Mouse (Mus musculus) MEL (cell line): ENCODE measurements at regions not wholly inside any gene's neighbourhood (a gene's known extent, or its start where the extent isn't known, plus 50 kb on each side); places are given as distances from the start of the nearest gene placed in this dataset.

ENCODE experiments used
- DNase-seq: peaks from one replicate; pipeline ENCODE4 v3.0.0; 2011; ENCODE audit warnings: low read depth, low spot score
- H3K27ac ChIP-seq: 2 replicates; pipeline ENCODE4 v1.5.1; 2012; ENCODE audit warnings: low read depth, mild to moderate bottlenecking, control low read depth, low read length, moderate library complexity; ENCODE audit not compliant: control insufficient read depth
- H3K27me3 ChIP-seq, 2 experiments: fragments of 150-350 bp in 1 of 2; sonication (generic) in 1 of 2; 2 replicates each; pipeline ENCODE4 v1.6.1; 2012; ENCODE audit warnings: low read length in 2 of 2, mild to moderate bottlenecking in 2 of 2, improper control_type of control experiment in 1 of 2, moderate library complexity in 1 of 2; ENCODE audit not compliant: insufficient read depth in 2 of 2, control insufficient read depth in 1 of 2
- H3K36me3 ChIP-seq, 2 experiments: 2 replicates each; pipeline ENCODE4 v1.6.1; 2012 to 2014; ENCODE audit warnings: low read length in 2 of 2, improper control_type of control experiment in 1 of 2, inconsistent platforms in 1 of 2, mild to moderate bottlenecking in 1 of 2; ENCODE audit not compliant: insufficient read depth in 2 of 2, control insufficient read depth in 1 of 2
- H3K4me1 ChIP-seq, 2 experiments: fragments of 150-350 bp in 1 of 2; sonication (generic) in 1 of 2; 2 replicates each; pipeline ENCODE4 v1.6.1; 2012; ENCODE audit warnings: low read length in 2 of 2, improper control_type of control experiment in 1 of 2, mild to moderate bottlenecking in 1 of 2; ENCODE audit not compliant: insufficient read depth in 2 of 2, control insufficient read depth in 1 of 2
- H3K4me3 ChIP-seq, 2 experiments: fragments of 150-350 bp in 1 of 2; sonication (generic) in 1 of 2; 2 replicates each; pipeline ENCODE4 v1.5.1; 2012; ENCODE audit warnings: low read depth in 2 of 2, low read length in 2 of 2, mild to moderate bottlenecking in 2 of 2, moderate library complexity in 2 of 2, control low read depth in 1 of 2, improper control_type of control experiment in 1 of 2; ENCODE audit not compliant: control insufficient read depth in 1 of 2, insufficient read depth in 1 of 2
- H3K79me2 ChIP-seq: 2 replicates; pipeline ENCODE4 v1.6.1; 2012; ENCODE audit warnings: mild to moderate bottlenecking, low read length, moderate library complexity; ENCODE audit not compliant: control insufficient read depth, poor library complexity, insufficient read depth
- H3K9ac ChIP-seq: 2 replicates; pipeline ENCODE4 v1.6.1; 2012; ENCODE audit warnings: low read depth, mild to moderate bottlenecking, control low read depth, low read length, moderate library complexity; ENCODE audit not compliant: control insufficient read depth, poor library complexity, severe bottlenecking
- H3K9me3 ChIP-seq: fragments of 150-350 bp; sonication (generic); replicated peaks from 2 replicates; pipeline ENCODE4 v1.6.1; 2012; ENCODE audit warnings: mild to moderate bottlenecking, low read length, improper control_type of control experiment, moderate library complexity; ENCODE audit not compliant: insufficient read depth
- BHLHE40 ChIP-seq: IDR thresholded peaks from 2 replicates; pipeline ENCODE4 v1.6.1; 2012; ENCODE audit warnings: low read depth, mild to moderate bottlenecking, inconsistent platforms, low read length, improper control_type of control experiment, borderline replicate concordance
- CHD1 ChIP-seq: IDR thresholded peaks from 2 replicates; pipeline ENCODE4 v1.6.1; 2012; ENCODE audit warnings: low read depth, mild to moderate bottlenecking, inconsistent platforms, low read length, improper control_type of control experiment
- CHD2 ChIP-seq: IDR thresholded peaks from 2 replicates; pipeline ENCODE4 v1.6.1; 2011; ENCODE audit warnings: low read length, improper control_type of control experiment
- CTCF ChIP-seq, 3 experiments: IDR thresholded peaks in 2 of 3; conservative IDR thresholded peaks in 1 of 3; 2 replicates each; pipeline ENCODE4 v1.5.1; 2011 to 2012; ENCODE audit warnings: low read length in 3 of 3, low read depth in 2 of 3, mild to moderate bottlenecking in 2 of 3, improper control_type of control experiment in 1 of 3, inconsistent platforms in 1 of 3, mixed read lengths in 1 of 3, moderate library complexity in 1 of 3; ENCODE audit not compliant: control insufficient read depth in 1 of 3, insufficient read depth in 1 of 3, poor library complexity in 1 of 3, severe bottlenecking in 1 of 3
- ELF1 ChIP-seq: IDR thresholded peaks from 2 replicates; pipeline ENCODE4 v1.6.1; 2014; ENCODE audit warnings: low read depth, mild to moderate bottlenecking, inconsistent platforms, low read length, improper control_type of control experiment, moderate library complexity
- ETS1 ChIP-seq: IDR thresholded peaks from 2 replicates; pipeline ENCODE4 v1.6.1; 2012; ENCODE audit warnings: low read depth, mild to moderate bottlenecking, inconsistent platforms, low read length, improper control_type of control experiment, moderate library complexity
- GABPA ChIP-seq: IDR thresholded peaks from 2 replicates; pipeline ENCODE4 v1.6.1; 2012; ENCODE audit warnings: low read depth, mild to moderate bottlenecking, inconsistent platforms, low read length, improper control_type of control experiment, moderate library complexity
- JUND ChIP-seq: IDR thresholded peaks from 2 replicates; pipeline ENCODE4 v1.6.1; 2011; ENCODE audit warnings: low read depth, mild to moderate bottlenecking, improper control_type of control experiment, low read length
- MAFK ChIP-seq: IDR thresholded peaks from 2 replicates; pipeline ENCODE4 v1.6.1; 2011; ENCODE audit warnings: low read depth, mild to moderate bottlenecking, low read length, improper control_type of control experiment, borderline replicate concordance
- MAZ ChIP-seq: IDR thresholded peaks from 2 replicates; pipeline ENCODE4 v1.6.1; 2012; ENCODE audit warnings: low read depth, mild to moderate bottlenecking, inconsistent platforms, low read length, improper control_type of control experiment
- MXI1 ChIP-seq: IDR thresholded peaks from 2 replicates; pipeline ENCODE4 v1.6.1; 2011; ENCODE audit warnings: mild to moderate bottlenecking, low read depth, low read length, improper control_type of control experiment
- MYC ChIP-seq: IDR thresholded peaks from 2 replicates; pipeline ENCODE4 v1.6.1; 2011; ENCODE audit warnings: low read depth, mild to moderate bottlenecking, low read length, improper control_type of control experiment, moderate library complexity
- POLR2A ChIP-seq, 2 experiments: IDR thresholded peaks; 2 replicates each; pipeline ENCODE4 v1.6.1; 2011 to 2012; ENCODE audit warnings: low read length in 2 of 2, mild to moderate bottlenecking in 2 of 2, control low read depth in 1 of 2, improper control_type of control experiment in 1 of 2, low read depth in 1 of 2, moderate library complexity in 1 of 2; ENCODE audit not compliant: control insufficient read depth in 1 of 2, insufficient read depth in 1 of 2, poor library complexity in 1 of 2
- POLR2AphosphoS2 ChIP-seq: IDR thresholded peaks from 2 replicates; pipeline ENCODE4 v1.6.1; 2011; ENCODE audit warnings: low read length, improper control_type of control experiment
- RAD21 ChIP-seq: IDR thresholded peaks from 2 replicates; pipeline ENCODE4 v1.6.1; 2011; ENCODE audit warnings: mild to moderate bottlenecking, low read depth, low read length, improper control_type of control experiment
- SIN3A ChIP-seq: IDR thresholded peaks from 2 replicates; pipeline ENCODE4 v1.6.1; 2012; ENCODE audit warnings: low read length, improper control_type of control experiment, inconsistent platforms
- SMC3 ChIP-seq: IDR thresholded peaks from 2 replicates; pipeline ENCODE4 v1.6.1; 2011; ENCODE audit warnings: low read depth, low read length, improper control_type of control experiment
- TBP ChIP-seq: IDR thresholded peaks from 2 replicates; pipeline ENCODE4 v1.8.0; 2011; ENCODE audit warnings: low read depth, low read length, improper control_type of control experiment
- UBTF ChIP-seq: IDR thresholded peaks from 2 replicates; pipeline ENCODE4 v1.6.1; 2012; ENCODE audit warnings: low read depth, mild to moderate bottlenecking, inconsistent platforms, low read length, improper control_type of control experiment, moderate library complexity, borderline replicate concordance; ENCODE audit not compliant: insufficient read depth
- USF2 ChIP-seq, 2 experiments: IDR thresholded peaks; 2 replicates each; pipeline ENCODE4 v1.6.1; 2011 to 2012; ENCODE audit warnings: improper control_type of control experiment in 2 of 2, low read length in 2 of 2, borderline replicate concordance in 1 of 2, inconsistent platforms in 1 of 2, low read depth in 1 of 2, mild to moderate bottlenecking in 1 of 2; ENCODE audit not compliant: insufficient read depth in 1 of 2
- ZC3H11A ChIP-seq: IDR thresholded peaks from 2 replicates; pipeline ENCODE4 v1.6.1; 2012; ENCODE audit warnings: low read depth, mild to moderate bottlenecking, inconsistent platforms, low read length, improper control_type of control experiment
- ZKSCAN1 ChIP-seq: IDR thresholded peaks from 2 replicates; pipeline ENCODE4 v1.6.1; 2012; ENCODE audit warnings: low read depth, mild to moderate bottlenecking, inconsistent platforms, low read length, improper control_type of control experiment, moderate library complexity
- ZMIZ1 ChIP-seq: IDR thresholded peaks from 2 replicates; pipeline ENCODE4 v1.6.1; 2012; ENCODE audit warnings: low read depth, mild to moderate bottlenecking, inconsistent platforms, low read length, improper control_type of control experiment, moderate library complexity

- Histone ChIP-seq H3K9me3 (no peaks in the 10 kb centered on the region), H3K27ac (no peak overlapping the region), H3K36me3 (no peaks in the 10 kb centered on the region), H3K4me3 (no peak overlapping the region), H3K27me3 (no peaks in the 10 kb centered on the region), H3K79me2 (no peaks in the 10 kb centered on the region), H3K4me1 (no peaks in the 10 kb centered on the region), H3K9ac (no peak overlapping the region)
- peak; percentile 16 for DNase-seq
- TF ChIP-seq SMC3 (peak; percentile 33), ELF1 (no peak), CTCF (IDR thresholded peaks at IDR 0.05 in 2 of 3, conservative IDR thresholded peaks at IDR 0.05 in 1 of 3; ENCODE audit: control insufficient read depth in 1 of 3, insufficient read depth in 1 of 3, low read depth in 2 of 3, low read length in 3 of 3, poor library complexity in 1 of 3, severe bottlenecking in 1 of 3) (peak in 2 of 3 experiments; percentile 40 to 47; a peak in 4 of 6 replicates), RAD21 (peak; percentile 39), MAFK (peak; percentile 63; the same call in 1 of the 2 replicates)
These were observed 221.0 kb downstream of the Grxcr1 start for GRCm38 (mm10) chr5:68252671-68253070.

- H3K27me3 ChIP-seq: no peaks in the 10 kb centered on the region
- H3K4me1 ChIP-seq: no peaks in the 10 kb centered on the region
- no peaks in the 10 kb centered on the region for H3K36me3 ChIP-seq
- no peak overlapping the region for H3K4me3 ChIP-seq
- no peaks in the 10 kb centered on the region for H3K79me2 ChIP-seq
- H3K9ac ChIP-seq: no peak overlapping the region
- DNase-seq: no peak
- H3K27ac ChIP-seq: no peak overlapping the region
- TF ChIP-seq ZKSCAN1 (no peak), CHD2 (no peak), GABPA (no peak), USF2 (IDR thresholded peaks at IDR 0.05; ENCODE audit: borderline replicate concordance in 1 of 2, insufficient read depth in 1 of 2, low read depth in 1 of 2, low read length in 2 of 2) (no peak), TBP (no peak)
- H3K9me3 ChIP-seq: no peaks in the 10 kb centered on the region
These were observed 221.8 kb downstream of the Grxcr1 start for GRCm38 (mm10) chr5:68253476-68253875.

GRCm38 (mm10) chr5:68254111-68254510, 222.5 kb downstream of the Grxcr1 start:
- TF ChIP-seq SIN3A: no peak
- no peak for TF ChIP-seq MAFK
- no peak for TF ChIP-seq ETS1
- no peak for TF ChIP-seq CTCF (IDR thresholded peaks at IDR 0.05 in 2 of 3, conservative IDR thresholded peaks at IDR 0.05 in 1 of 3; ENCODE audit: control insufficient read depth in 1 of 3, insufficient read depth in 1 of 3, low read depth in 2 of 3, low read length in 3 of 3, poor library complexity in 1 of 3, severe bottlenecking in 1 of 3)
- TF ChIP-seq ZC3H11A: no peak
- TF ChIP-seq CHD1: no peak
- no peak for TF ChIP-seq UBTF
- no peak for TF ChIP-seq ELF1
- TF ChIP-seq MAZ: no peak
- no peak for TF ChIP-seq BHLHE40
- TF ChIP-seq ZMIZ1: no peak
- no peak for TF ChIP-seq POLR2A (IDR thresholded peaks at IDR 0.05; ENCODE audit: control insufficient read depth in 1 of 2, insufficient read depth in 1 of 2, low read depth in 1 of 2, low read length in 2 of 2, poor library complexity in 1 of 2)
- TF ChIP-seq POLR2AphosphoS2: no peak
- no peak for TF ChIP-seq JUND
- TF ChIP-seq MXI1: no peak
- TF ChIP-seq MYC: no peak
- no peak for TF ChIP-seq ZKSCAN1
- no peaks in the 10 kb centered on the region for H3K9me3 ChIP-seq
- no peaks in the 10 kb centered on the region for H3K79me2 ChIP-seq

More at GRCm38 (mm10) chr5:68254111-68254510, 222.5 kb downstream of the Grxcr1 start:
- no peaks in the 10 kb centered on the region for H3K4me1 ChIP-seq
- H3K9ac ChIP-seq: no peak overlapping the region
- no peak overlapping the region for H3K4me3 ChIP-seq
- no peak for DNase-seq
- no peaks in the 10 kb centered on the region for H3K36me3 ChIP-seq
- no peaks in the 10 kb centered on the region for H3K27me3 ChIP-seq
- no peak overlapping the region for H3K27ac ChIP-seq
